Mouse (Mus musculus) midbrain, embryonic 15.5 days (tissue): Measurements from ENCODE around the gene Tmprss12. TPM values are rescaled to one million over a fixed set of nuclear protein-coding genes. Genes with fewer than 3 reads are reported as not detected.
A peak's percentile ranks its signal among the peaks of the same experiment; 100 is the strongest.
"Not testable (repeated sequence)": the region's sequence is repeated elsewhere in the genome, so short reads cannot be mapped to it uniquely, and the experiment has no call there.

Source experiments
- ATAC-seq: fragments of 200-750 bp; cut with Nextera tagmentation; replicated peaks from 2 replicates; pipeline ENCODE4 v1.8.0; 2017; ENCODE audit warnings: moderate TSS enrichment
- H3K27ac ChIP-seq: fragments of 300-500 bp; sonication (generic); 2 replicates; pipeline ENCODE4 v1.5.1; 2015; ENCODE audit warnings: mild to moderate bottlenecking, inconsistent platforms
- H3K27me3 ChIP-seq: fragments of 300-500 bp; sonication (generic); replicated peaks from 2 replicates; pipeline ENCODE4 v1.6.1; 2015; ENCODE audit warnings: inconsistent platforms
- H3K36me3 ChIP-seq: fragments of 300-500 bp; sonication (generic); replicated peaks from 2 replicates; pipeline ENCODE4 v1.6.1; 2015; ENCODE audit warnings: inconsistent platforms
- H3K4me1 ChIP-seq: fragments of 300-500 bp; sonication (generic); 2 replicates; pipeline ENCODE4 v1.6.1; 2015; ENCODE audit warnings: inconsistent platforms
- H3K4me2 ChIP-seq: fragments of 300-500 bp; sonication (generic); 2 replicates; pipeline ENCODE4 v1.6.1; 2015; ENCODE audit warnings: inconsistent platforms, mild to moderate bottlenecking, moderate library complexity
- H3K4me3 ChIP-seq: fragments of 300-500 bp; sonication (generic); 2 replicates; pipeline ENCODE4 v1.5.1; 2015; ENCODE audit warnings: mild to moderate bottlenecking, inconsistent platforms
- H3K9ac ChIP-seq: fragments of 300-500 bp; sonication (generic); 2 replicates; pipeline ENCODE4 v1.6.1; 2015; ENCODE audit warnings: mild to moderate bottlenecking, inconsistent platforms
- H3K9me3 ChIP-seq: fragments of 300-500 bp; sonication (generic); 2 replicates; pipeline ENCODE4 v1.6.1; 2016; ENCODE audit warnings: inconsistent platforms
- WGBS: fragments of 180-500 bp; shearing (Covaris S2); methylation state at CpG from one replicate; pipeline ENCODE4 v1.1.7; 2015; ENCODE audit warnings: mixed read lengths; 5-methylcytosine and 5-hydroxymethylcytosine counted together
- polyA plus RNA-seq: library from polyadenylated mRNA; unstranded; fragments of >200 nt; fragmentation: Nextera tagmentation; extraction: Ambion mirVana; gene quantifications from 2 replicates; pipeline ENCODE4 v1.2.1, GENCODE M21; 2015

The Tmprss12 gene
- polyA plus RNA-seq, 1 experiment from 2014 or later, result not detected

GRCm38 (mm10) chr15:100318014-100318671 is 37.5 kb downstream of the Tmprss12 start:
- not testable (repeated sequence) for H3K4me1 ChIP-seq, H3K9me3 ChIP-seq, ATAC-seq, H3K27ac ChIP-seq, H3K27me3 ChIP-seq, H3K4me2 ChIP-seq, H3K36me3 ChIP-seq, H3K9ac ChIP-seq, H3K4me3 ChIP-seq
- 64% methylated on average over 4 of the region's 4 CpGs for WGBS

GRCm38 (mm10) chr15:100319884-100320283 is 39.2 kb downstream of the Tmprss12 start:
- Histone ChIP-seq H3K9me3 (no peaks in the 10 kb centered on the region), H3K4me2 (no peak overlapping the region), H3K27ac (no peak overlapping the region), H3K4me3 (no peak overlapping the region), H3K9ac (no peak overlapping the region), H3K27me3 (no peaks in the 10 kb centered on the region), H3K4me1 (no peaks in the 10 kb centered on the region), H3K36me3 (no peaks in the 10 kb centered on the region)
- 83% methylated on average over 1 of the region's 1 CpGs for WGBS
- ATAC-seq, result no peak

GRCm38 (mm10) chr15:100320295-100320905 is 39.8 kb downstream of the Tmprss12 start:
- Histone ChIP-seq H3K4me2 (no peak overlapping the region), H3K9me3 (no peaks in the 10 kb centered on the region), H3K27me3 (no peaks in the 10 kb centered on the region), H3K27ac (no peak overlapping the region), H3K4me1 (no peaks in the 10 kb centered on the region), H3K4me3 (no peak overlapping the region), H3K36me3 (no peaks in the 10 kb centered on the region), H3K9ac (no peak overlapping the region)
- WGBS, result 81% methylated on average over 9 of the region's 9 CpGs
- ATAC-seq, result no peak

GRCm38 (mm10) chr15:100321134-100321533 is 40.5 kb downstream of the Tmprss12 start:
- WGBS, result 58% methylated on average over 5 of the region's 5 CpGs
- ATAC-seq, result no peak

GRCm38 (mm10) chr15:100324021-100324591 is 43.5 kb downstream of the Tmprss12 start:
- no peaks in the 10 kb centered on the region for H3K9me3 ChIP-seq
- WGBS, result 76% methylated on average over 12 of the region's 12 CpGs
- no peak overlapping the region for H3K9ac ChIP-seq
- H3K4me1 ChIP-seq, result no peaks in the 10 kb centered on the region
- H3K36me3 ChIP-seq, result no peaks in the 10 kb centered on the region
- no peak overlapping the region for H3K4me2 ChIP-seq
- ATAC-seq, result no peak
- H3K4me3 ChIP-seq, result no peak overlapping the region
- no peak overlapping the region for H3K27ac ChIP-seq
- no peaks in the 10 kb centered on the region for H3K27me3 ChIP-seq

More at GRCm38 (mm10) chr15:100321134-100321533, 40.5 kb downstream of the Tmprss12 start:
- no peak overlapping the region for H3K4me3 ChIP-seq
- H3K27ac ChIP-seq, result no peak overlapping the region
- no peaks in the 10 kb centered on the region for H3K4me1 ChIP-seq
- no peaks in the 10 kb centered on the region for H3K36me3 ChIP-seq
- H3K9me3 ChIP-seq, result no peaks in the 10 kb centered on the region
- H3K27me3 ChIP-seq, result no peaks in the 10 kb centered on the region
- no peak overlapping the region for H3K4me2 ChIP-seq
- H3K9ac ChIP-seq, result no peak overlapping the region

GRCm38 (mm10) chr15:100325235-100325634 is 44.6 kb downstream of the Tmprss12 start:
- WGBS, result 85% methylated on average over 3 of the region's 3 CpGs
- Histone ChIP-seq H3K4me2 (no peak overlapping the region), H3K36me3 (no peaks in the 10 kb centered on the region), H3K27me3 (no peaks in the 10 kb centered on the region), H3K4me1 (no peaks in the 10 kb centered on the region), H3K9me3 (no peaks in the 10 kb centered on the region), H3K27ac (no peak overlapping the region), H3K9ac (no peak overlapping the region), H3K4me3 (no peak overlapping the region)
- ATAC-seq, result no peak

GRCm38 (mm10) chr15:100328089-100328488 is 47.5 kb downstream of the Tmprss12 start:
- not testable (repeated sequence) for H3K4me1 ChIP-seq, H3K4me2 ChIP-seq, H3K27me3 ChIP-seq, H3K9ac ChIP-seq, H3K9me3 ChIP-seq, H3K36me3 ChIP-seq, H3K4me3 ChIP-seq, H3K27ac ChIP-seq, ATAC-seq
- 71% methylated on average over 4 of the region's 4 CpGs for WGBS

GRCm38 (mm10) chr15:100329336-100329735 is 48.7 kb downstream of the Tmprss12 start:
- not testable (repeated sequence) for H3K27me3 ChIP-seq, ATAC-seq, H3K36me3 ChIP-seq, H3K4me3 ChIP-seq, H3K9me3 ChIP-seq, H3K4me1 ChIP-seq, H3K4me2 ChIP-seq, H3K27ac ChIP-seq, H3K9ac ChIP-seq
- WGBS, result 51% methylated on average over 10 of the region's 10 CpGs

GRCm38 (mm10) chr15:100330739-100331138 is 50.1 kb downstream of the Tmprss12 start:
- Histone ChIP-seq H3K9me3 (no peaks in the 10 kb centered on the region), H3K27ac (no peak overlapping the region), H3K36me3 (no peaks in the 10 kb centered on the region), H3K4me3 (no peak overlapping the region), H3K4me1 (no peaks in the 10 kb centered on the region), H3K27me3 (no peaks in the 10 kb centered on the region), H3K9ac (no peak overlapping the region), H3K4me2 (no peak overlapping the region)
- WGBS, result 88% methylated on average over 7 of the region's 7 CpGs
- ATAC-seq, result no peak

- H3K4me3 ChIP-seq, H3K4me2 ChIP-seq, H3K27me3 ChIP-seq, H3K36me3 ChIP-seq, H3K9me3 ChIP-seq, H3K9ac ChIP-seq, H3K4me1 ChIP-seq, H3K27ac ChIP-seq: not testable (repeated sequence)
- 57% methylated on average over 3 of the region's 10 CpGs for WGBS
- ATAC-seq, result 0 out of 2 replicates have a peak, but pooled peaks have one; percentile 33
Observed at GRCm38 (mm10) chr15:100332077-100332961, 51.7 kb downstream of the Tmprss12 start.

- WGBS, result 73% methylated on average over 10 of the region's 10 CpGs
- no peak within 1 kb of the TSS for H3K9ac ChIP-seq
- no peak for ATAC-seq
- H3K36me3 ChIP-seq, result no peaks in the 10 kb centered on the region
- H3K27ac ChIP-seq, result no peak within 1 kb of the TSS
- no peaks in the 10 kb centered on the region for H3K27me3 ChIP-seq
- no peaks in the 10 kb centered on the region for H3K4me1 ChIP-seq
- no peak within 1 kb of the TSS for H3K4me3 ChIP-seq
- no peak within 1 kb of the TSS for H3K4me2 ChIP-seq
- no peaks in the 10 kb centered on the region for H3K9me3 ChIP-seq
Observed at GRCm38 (mm10) chr15:100334629-100335028, 54.0 kb downstream of the Tmprss12 start, which contains the start of gene Mettl7a3. Gene Mettl7a3, plus strand, starts transcription at chr15:100334929.

GRCm38 (mm10) chr15:100337328-100337727 is 56.7 kb downstream of the Tmprss12 start:
- not testable (repeated sequence) for H3K4me2 ChIP-seq, H3K4me1 ChIP-seq, H3K9me3 ChIP-seq, H3K27me3 ChIP-seq, H3K27ac ChIP-seq, H3K4me3 ChIP-seq, H3K9ac ChIP-seq, H3K36me3 ChIP-seq, ATAC-seq
